Mouse (Mus musculus) heart, embryonic 15.5 days (tissue): ENCODE measurements at regions not wholly inside any gene's neighbourhood (a gene's known extent, or its start where the extent isn't known, plus 50 kb on each side); places are given as distances from the start of the nearest gene placed in this dataset.

ENCODE experiments used
- ATAC-seq: fragments of 200-750 bp; cut with Nextera tagmentation; replicated peaks from 2 replicates; pipeline ENCODE4 v1.8.0; 2017; ENCODE audit warnings: low read depth, moderate TSS enrichment; ENCODE audit not compliant: insufficient number of reproducible peaks, insufficient read depth, low FRiP score
- H3K27ac ChIP-seq: fragments of 300-500 bp; sonication (generic); 2 replicates; pipeline ENCODE4 v1.5.1; 2015; ENCODE audit warnings: mild to moderate bottlenecking, inconsistent platforms
- H3K27me3 ChIP-seq: fragments of 300-500 bp; sonication (generic); 2 replicates; pipeline ENCODE4 v1.6.1; 2015; ENCODE audit warnings: inconsistent platforms
- H3K36me3 ChIP-seq: fragments of 300-500 bp; sonication (generic); 2 replicates; pipeline ENCODE4 v1.6.1; 2015; ENCODE audit warnings: mild to moderate bottlenecking, inconsistent platforms
- H3K4me1 ChIP-seq: fragments of 300-500 bp; sonication (generic); replicated peaks from 2 replicates; pipeline ENCODE4 v1.6.1; 2015; ENCODE audit warnings: inconsistent platforms
- H3K4me2 ChIP-seq: fragments of 300-500 bp; sonication (generic); 2 replicates; pipeline ENCODE4 v1.6.1; 2015; ENCODE audit warnings: inconsistent platforms, mild to moderate bottlenecking, moderate library complexity
- H3K4me3 ChIP-seq: fragments of 300-500 bp; sonication (generic); 2 replicates; pipeline ENCODE4 v1.5.1; 2015; ENCODE audit warnings: mild to moderate bottlenecking, inconsistent platforms
- H3K9ac ChIP-seq: fragments of 300-500 bp; sonication (generic); 2 replicates; pipeline ENCODE4 v1.6.1; 2015; ENCODE audit warnings: mild to moderate bottlenecking, inconsistent platforms
- H3K9me3 ChIP-seq: fragments of 300-500 bp; sonication (generic); replicated peaks from 2 replicates; pipeline ENCODE4 v1.6.1; 2016; ENCODE audit warnings: inconsistent platforms
- WGBS: fragments of 180-500 bp; shearing (Covaris S2); methylation state at CpG from one replicate; pipeline ENCODE4 v1.1.7; 2015; ENCODE audit warnings: mixed read lengths; 5-methylcytosine and 5-hydroxymethylcytosine counted together

DNA sequence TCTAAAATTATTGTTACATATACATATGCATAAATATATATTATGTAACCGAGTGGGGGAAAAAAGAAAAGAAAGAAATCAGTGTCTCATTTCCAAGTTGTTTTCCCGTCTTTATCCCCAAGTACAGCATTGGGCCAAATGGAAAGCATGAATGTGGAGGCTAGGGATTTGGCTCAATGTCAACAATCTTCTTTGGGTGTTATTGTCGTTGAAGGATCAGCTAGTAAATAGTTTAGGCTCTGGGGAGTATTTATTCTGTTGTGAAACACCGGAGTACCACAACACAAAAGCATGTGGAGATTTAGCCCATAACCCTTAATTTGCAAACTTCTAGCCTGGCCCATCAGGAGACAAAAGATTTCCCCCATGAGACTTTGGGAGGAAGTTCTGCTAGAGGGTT, 105.8 kb upstream of the Maf start:
- no peaks in the 10 kb centered on the region for H3K9me3 ChIP-seq
- no peak overlapping the region for H3K27ac ChIP-seq
- no peak overlapping the region for H3K4me3 ChIP-seq
- no peak for ATAC-seq
- no peak overlapping the region for H3K9ac ChIP-seq
- 62% methylated on average over 4 of the region's 4 CpGs for WGBS
- no peaks in the 10 kb centered on the region for H3K27me3 ChIP-seq
- no peak overlapping the region for H3K4me2 ChIP-seq
- no peaks in the 10 kb centered on the region for H3K4me1 ChIP-seq
- H3K36me3 ChIP-seq = no peaks in the 10 kb centered on the region

DNA sequence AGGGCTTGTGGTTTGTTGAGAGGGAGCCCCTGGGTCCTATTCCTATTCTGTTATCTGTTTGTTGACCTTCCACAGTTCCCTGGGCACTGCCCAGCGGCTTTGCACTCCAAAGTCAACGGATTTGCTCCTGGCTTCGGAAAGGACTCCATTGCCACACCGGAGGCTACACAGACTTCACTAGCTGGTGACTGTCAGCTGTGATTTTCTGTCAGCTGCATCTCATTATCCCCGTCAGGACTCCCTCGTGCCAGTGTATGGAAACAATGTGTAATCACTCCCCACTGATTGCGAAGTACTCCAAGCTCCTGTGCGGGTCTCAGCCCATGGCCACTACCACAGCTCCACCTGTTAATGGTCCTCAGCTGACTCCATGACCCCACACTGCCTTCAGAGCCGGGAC, 99.0 kb upstream of the Maf start:
- no peak; the same call in 1 of the 2 replicates for ATAC-seq
- Histone ChIP-seq H3K4me3 (no peak overlapping the region), H3K36me3 (no peaks in the 10 kb centered on the region), H3K9me3 (no peaks in the 10 kb centered on the region), H3K9ac (no peak overlapping the region), H3K4me1 (peaks cover 3% of the 10 kb centered on the region; the same call in 1 of the 2 replicates), H3K27ac (no peak overlapping the region), H3K4me2 (peak overlapping the region; percentile 9; the same call in 1 of the 2 replicates), H3K27me3 (no peaks in the 10 kb centered on the region)
- WGBS = 23% methylated on average over 9 of the region's 9 CpGs

DNA sequence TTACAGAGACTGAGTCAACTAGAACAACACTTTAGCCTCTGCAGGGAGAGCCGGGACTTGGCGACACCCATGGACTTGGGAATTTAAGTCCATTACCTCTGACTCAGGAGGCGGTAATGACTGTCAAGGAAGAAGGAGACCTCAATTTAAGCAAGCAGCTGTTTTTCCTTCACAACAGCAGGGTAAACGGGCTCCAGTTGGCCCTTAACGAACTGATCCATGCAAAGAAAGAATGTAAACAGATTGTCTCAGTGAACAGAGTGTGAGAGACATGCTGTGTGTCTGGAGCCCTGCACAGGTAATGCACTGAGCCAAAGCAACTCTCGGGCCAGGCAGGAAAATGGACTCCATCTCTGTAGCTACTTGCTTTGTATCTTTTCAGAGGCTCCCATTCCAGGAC, 98.5 kb upstream of the Maf start:
- no peak for ATAC-seq
- Histone ChIP-seq H3K4me1 (peaks cover 3% of the 10 kb centered on the region; the same call in 1 of the 2 replicates), H3K9ac (no peak overlapping the region), H3K36me3 (no peaks in the 10 kb centered on the region), H3K4me2 (0 out of 2 replicates have a peak overlapping the region, but pooled peaks have one; percentile 9), H3K9me3 (no peaks in the 10 kb centered on the region), H3K27me3 (no peaks in the 10 kb centered on the region), H3K27ac (no peak overlapping the region), H3K4me3 (no peak overlapping the region)
- WGBS = 53% methylated on average over 6 of the region's 6 CpGs

DNA sequence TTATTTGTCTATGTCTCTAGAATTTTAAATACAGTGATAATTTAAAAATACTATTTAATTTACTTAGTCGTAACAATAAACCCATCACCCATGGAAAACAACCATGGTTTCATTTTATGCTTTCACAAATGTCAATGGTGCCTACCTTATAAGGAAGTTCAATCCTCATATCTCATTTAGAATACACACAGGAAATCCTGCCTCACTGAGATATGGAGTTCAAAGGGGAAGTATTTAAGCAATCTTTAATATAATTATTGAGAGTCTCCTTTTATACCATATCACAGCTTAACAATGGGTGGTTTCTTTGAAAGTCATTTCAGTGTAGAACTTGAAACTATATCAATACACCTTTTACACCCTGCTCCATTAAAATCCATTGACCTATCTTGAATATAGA, 86.0 kb upstream of the Maf start:
- Histone ChIP-seq H3K4me1 (no peaks in the 10 kb centered on the region), H3K9me3 (no peaks in the 10 kb centered on the region), H3K27me3 (no peaks in the 10 kb centered on the region), H3K4me2 (no peak overlapping the region), H3K27ac (no peak overlapping the region), H3K36me3 (no peaks in the 10 kb centered on the region), H3K9ac (no peak overlapping the region), H3K4me3 (no peak overlapping the region)
- ATAC-seq = no peak
- 63% methylated on average over 1 of the region's 1 CpGs for WGBS

DNA sequence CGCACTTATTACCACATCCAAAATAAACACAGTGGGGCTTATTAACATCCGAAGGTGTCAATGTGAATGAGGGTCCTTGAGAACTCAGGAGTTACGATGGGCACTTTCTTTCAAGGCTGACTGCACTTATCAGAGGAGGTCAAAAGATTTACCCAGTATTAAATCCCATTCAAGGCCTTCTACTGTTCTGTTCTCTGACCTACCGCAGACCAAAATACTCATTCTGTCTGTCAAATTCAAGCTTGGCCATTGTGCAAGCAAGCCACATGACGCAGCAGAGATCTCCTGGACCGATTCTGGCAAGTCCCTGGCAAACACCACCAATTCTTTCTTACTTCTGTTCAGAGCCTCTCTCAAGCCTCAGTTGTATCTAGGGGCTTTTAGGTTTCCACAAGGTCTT, 80.8 kb upstream of the Maf start:
- H3K4me2 ChIP-seq = no peak overlapping the region
- no peaks in the 10 kb centered on the region for H3K27me3 ChIP-seq
- H3K9me3 ChIP-seq = no peaks in the 10 kb centered on the region
- H3K4me1 ChIP-seq = no peaks in the 10 kb centered on the region
- no peak overlapping the region for H3K27ac ChIP-seq
- ATAC-seq = no peak
- 60% methylated on average over 6 of the region's 6 CpGs for WGBS
- no peaks in the 10 kb centered on the region for H3K36me3 ChIP-seq
- H3K4me3 ChIP-seq = no peak overlapping the region
- H3K9ac ChIP-seq = no peak overlapping the region

DNA sequence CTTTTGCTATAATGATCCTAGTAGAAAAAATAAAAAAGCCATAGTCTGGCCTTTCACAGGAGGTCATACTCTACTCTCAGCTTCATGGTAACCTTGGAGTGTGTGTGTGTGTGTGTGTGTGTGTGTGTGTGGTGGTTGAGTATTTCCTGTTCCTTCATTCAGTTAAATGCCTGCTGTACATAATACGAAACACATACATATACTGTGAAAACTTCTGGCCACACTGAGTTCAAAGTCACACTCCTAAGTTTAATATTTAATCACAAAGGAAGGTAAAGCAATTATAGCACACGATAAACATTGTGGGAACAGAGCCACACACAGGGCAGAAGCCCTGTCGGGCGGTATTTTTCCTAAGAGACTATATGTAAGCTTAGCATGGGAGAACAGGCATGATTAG, 78.6 kb upstream of the Maf start:
- H3K4me2 ChIP-seq = no peak overlapping the region
- no peak overlapping the region for H3K27ac ChIP-seq
- H3K27me3 ChIP-seq = no peaks in the 10 kb centered on the region
- H3K36me3 ChIP-seq = no peaks in the 10 kb centered on the region
- H3K9me3 ChIP-seq = no peaks in the 10 kb centered on the region
- H3K4me3 ChIP-seq = no peak overlapping the region
- H3K4me1 ChIP-seq = no peaks in the 10 kb centered on the region
- ATAC-seq = no peak
- H3K9ac ChIP-seq = no peak overlapping the region
- WGBS = 86% methylated on average over 4 of the region's 4 CpGs

DNA sequence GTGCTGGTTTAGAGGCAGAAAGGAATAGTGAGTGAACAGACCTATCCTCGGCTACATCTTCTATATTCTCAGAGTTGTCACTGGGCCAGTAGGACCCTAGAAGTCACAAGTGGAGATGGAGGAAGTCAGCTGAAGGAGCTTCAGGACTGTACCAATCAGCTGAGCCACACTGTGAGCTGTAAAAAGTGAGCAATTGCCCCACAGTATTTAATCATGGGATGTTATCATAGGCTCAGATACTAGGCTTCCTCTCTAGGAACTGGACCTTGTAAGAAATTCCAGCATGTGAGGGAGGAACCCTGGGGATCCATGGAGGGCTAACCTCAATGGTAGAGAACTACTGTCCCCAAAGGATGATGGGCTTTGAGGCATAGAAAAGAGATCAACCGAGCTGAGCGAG, 78.2 kb upstream of the Maf start:
- H3K4me2 ChIP-seq = no peak overlapping the region
- no peaks in the 10 kb centered on the region for H3K4me1 ChIP-seq
- no peak overlapping the region for H3K9ac ChIP-seq
- ATAC-seq = no peak
- H3K36me3 ChIP-seq = no peaks in the 10 kb centered on the region
- no peak overlapping the region for H3K4me3 ChIP-seq
- H3K27ac ChIP-seq = no peak overlapping the region
- 84% methylated on average over 3 of the region's 3 CpGs for WGBS
- H3K27me3 ChIP-seq = no peaks in the 10 kb centered on the region
- H3K9me3 ChIP-seq = no peaks in the 10 kb centered on the region

DNA sequence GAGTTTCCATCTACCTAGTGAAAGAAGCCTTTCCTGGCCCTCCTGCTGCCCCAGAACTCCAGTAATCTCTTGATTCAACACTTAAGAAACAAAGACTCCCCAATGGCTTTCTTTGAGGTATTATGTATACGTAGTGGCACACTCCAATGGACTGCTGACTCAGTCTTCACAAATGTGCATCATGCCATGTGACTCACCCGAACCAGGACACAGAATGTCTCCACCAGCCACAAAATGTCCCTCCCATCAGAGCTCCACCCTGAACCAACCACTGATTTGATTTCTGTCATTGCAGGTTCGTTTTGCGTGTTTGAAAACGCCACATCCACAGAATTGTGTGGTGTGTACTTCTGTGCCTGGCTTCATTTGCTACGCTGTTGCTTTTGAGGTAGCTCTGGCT, 75.8 kb upstream of the Maf start:
- no peak for ATAC-seq
- Histone ChIP-seq H3K36me3 (no peaks in the 10 kb centered on the region), H3K27ac (no peak overlapping the region), H3K9ac (no peak overlapping the region), H3K27me3 (no peaks in the 10 kb centered on the region), H3K4me1 (no peaks in the 10 kb centered on the region), H3K4me2 (no peak overlapping the region), H3K9me3 (no peaks in the 10 kb centered on the region), H3K4me3 (no peak overlapping the region)
- WGBS = 89% methylated on average over 6 of the region's 6 CpGs

DNA sequence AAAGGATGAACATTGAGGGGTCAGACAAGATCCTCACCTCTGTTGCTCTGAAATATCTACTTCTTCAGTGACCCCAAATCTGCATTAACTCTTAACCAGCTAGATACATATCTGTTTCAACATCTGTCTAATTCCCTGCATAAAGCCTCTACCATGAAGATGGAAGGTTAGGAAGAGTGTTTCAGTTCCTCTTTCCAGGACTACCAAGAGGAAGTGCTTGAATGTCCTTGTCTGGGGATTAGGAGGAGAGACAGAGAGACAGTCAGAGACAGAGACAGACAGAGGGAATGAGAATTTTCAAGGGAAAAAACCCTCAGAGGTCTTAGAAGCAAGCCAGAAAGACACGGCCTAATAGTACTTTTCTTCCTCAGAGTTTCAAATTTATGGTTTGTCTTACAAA, 70.8 kb upstream of the Maf start:
- Histone ChIP-seq H3K27ac (no peak overlapping the region), H3K4me2 (no peak overlapping the region), H3K9ac (no peak overlapping the region), H3K4me3 (no peak overlapping the region), H3K9me3 (no peaks in the 10 kb centered on the region), H3K36me3 (no peaks in the 10 kb centered on the region), H3K4me1 (no peaks in the 10 kb centered on the region), H3K27me3 (no peaks in the 10 kb centered on the region)
- ATAC-seq = no peak
- 89% methylated on average over 1 of the region's 1 CpGs for WGBS

DNA sequence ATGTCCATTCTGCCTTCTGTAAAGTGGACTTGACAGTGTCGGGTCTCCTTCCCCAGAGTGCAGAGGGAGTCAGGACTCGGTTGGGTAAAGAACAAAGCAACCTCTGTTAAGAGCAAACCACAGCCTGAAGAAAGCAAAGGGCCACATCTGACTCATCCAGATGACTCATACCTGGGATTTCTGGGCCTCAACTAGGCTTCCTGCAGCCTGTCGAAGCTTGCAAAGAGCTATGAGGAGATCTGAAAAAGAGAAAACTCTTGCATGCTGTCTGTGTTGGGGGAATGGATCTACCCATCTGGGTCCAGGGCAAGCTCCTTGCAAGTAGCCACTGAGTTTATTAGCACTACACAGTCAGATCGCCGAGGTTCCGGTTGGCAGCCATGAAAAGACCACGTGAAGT, 63.5 kb upstream of the Maf start:
- WGBS = 72% methylated on average over 7 of the region's 7 CpGs

DNA sequence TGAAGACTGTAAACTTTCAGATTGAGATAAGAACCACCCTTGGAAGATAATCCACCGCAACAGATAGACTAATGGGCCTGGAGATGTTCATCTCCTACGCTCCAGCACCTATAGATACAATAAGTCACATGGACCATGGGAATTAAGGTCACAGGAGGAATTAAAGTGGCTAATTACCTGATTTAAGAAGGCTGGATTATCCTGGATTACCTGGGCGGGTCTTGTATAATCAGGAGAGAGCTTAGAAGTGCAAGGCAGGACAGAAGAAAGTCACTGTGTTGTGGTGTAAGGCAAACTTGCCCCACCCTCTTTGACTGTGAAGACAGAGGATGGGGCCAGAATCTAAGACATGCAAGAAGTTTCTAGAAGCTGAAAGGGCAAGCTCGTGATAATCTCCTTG, 61.0 kb upstream of the Maf start:
- no peaks in the 10 kb centered on the region for H3K36me3 ChIP-seq
- no peak overlapping the region for H3K27ac ChIP-seq
- 81% methylated on average over 4 of the region's 4 CpGs for WGBS
- ATAC-seq = no peak
- H3K4me3 ChIP-seq = no peak overlapping the region
- H3K9me3 ChIP-seq = no peaks in the 10 kb centered on the region
- no peak overlapping the region for H3K4me2 ChIP-seq
- H3K9ac ChIP-seq = no peak overlapping the region
- peaks cover 6% of the 10 kb centered on the region for H3K4me1 ChIP-seq
- no peaks in the 10 kb centered on the region for H3K27me3 ChIP-seq

More for the DNA sequence above, 63.5 kb upstream of the Maf start:
- H3K27ac ChIP-seq = no peak overlapping the region
- peaks cover 6% of the 10 kb centered on the region for H3K4me1 ChIP-seq
- no peak overlapping the region for H3K9ac ChIP-seq
- no peaks in the 10 kb centered on the region for H3K27me3 ChIP-seq
- H3K9me3 ChIP-seq = no peaks in the 10 kb centered on the region
- no peak overlapping the region for H3K4me3 ChIP-seq
- ATAC-seq = no peak
- H3K4me2 ChIP-seq = no peak overlapping the region
- no peaks in the 10 kb centered on the region for H3K36me3 ChIP-seq

DNA sequence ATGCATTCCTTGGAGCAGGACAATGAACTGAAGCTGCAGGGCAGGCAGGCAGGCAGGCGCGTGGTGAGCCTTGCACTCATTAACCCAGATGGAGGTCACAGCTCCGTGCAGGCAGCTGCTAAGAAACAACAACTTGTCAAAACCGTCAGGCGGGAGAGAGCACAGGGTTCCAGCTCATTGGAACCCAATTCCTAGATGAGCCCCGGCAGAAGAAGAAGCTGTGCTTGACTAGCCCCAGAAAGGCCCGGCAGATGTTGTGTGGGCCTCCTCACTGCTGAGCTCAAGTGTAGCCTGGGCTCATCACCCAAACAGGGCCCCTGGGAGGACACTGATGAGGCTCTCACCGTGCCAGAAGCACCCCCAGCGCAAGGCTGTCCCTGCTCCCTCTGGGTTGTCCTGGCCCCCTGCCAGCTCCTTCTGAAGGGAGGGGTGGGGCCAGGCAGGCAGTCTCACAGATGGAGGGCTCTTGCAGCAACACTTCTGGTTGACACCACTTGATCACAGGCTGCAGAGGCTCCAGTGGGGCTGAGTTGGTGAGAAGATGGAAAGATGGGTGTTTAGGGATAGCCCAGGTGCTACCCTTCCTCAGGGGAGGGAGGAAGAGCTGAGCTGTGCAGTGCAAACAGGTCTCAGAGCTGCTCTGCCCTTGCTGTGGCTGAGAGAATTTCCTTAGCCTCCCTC, 58.8 kb upstream of the Maf start:
- Histone ChIP-seq H3K27me3 (no peaks in the 10 kb centered on the region), H3K27ac (no peak overlapping the region), H3K4me1 (peaks cover 6% of the 10 kb centered on the region), H3K4me3 (no peak overlapping the region), H3K36me3 (no peaks in the 10 kb centered on the region), H3K9me3 (no peaks in the 10 kb centered on the region), H3K4me2 (no peak overlapping the region), H3K9ac (no peak overlapping the region)
- WGBS = 17% methylated on average over 9 of the region's 9 CpGs
- ATAC-seq = peak; percentile 70; the same call in 1 of the 2 replicates
